Mouse (Mus musculus): ENCODE results near the gene Ccdc171.

DNA sequence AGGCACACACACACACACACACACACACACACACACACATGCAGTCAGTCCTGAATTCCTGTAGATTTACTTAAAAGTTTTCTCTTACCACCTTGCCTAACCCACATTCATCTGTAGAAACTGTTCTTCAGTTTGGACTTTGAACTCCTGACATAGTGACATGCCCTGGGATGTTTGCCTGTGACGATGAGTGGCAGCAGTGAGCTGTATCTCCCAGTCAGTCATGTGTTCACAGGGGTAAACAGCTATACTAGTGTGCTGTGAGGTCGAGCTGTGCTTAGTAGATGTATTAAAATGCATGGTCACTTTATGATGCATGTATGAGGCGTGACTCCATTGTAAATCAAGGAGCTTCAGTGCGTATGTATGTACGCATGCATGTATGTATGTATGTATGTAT lies 328.5 kb downstream of the Ccdc171 start:
- TF ChIP-seq EP300 (IDR thresholded peaks at IDR 0.05; ENCODE audit: insufficient read depth, low read depth, low read length) (no peak), CTCF (IDR thresholded peaks at IDR 0.05) (no peak)

Measured in heart, adult 2 months (tissue).